Mouse (Mus musculus) heart, embryonic 11.5 days (tissue): Measurements from ENCODE around the gene Gsx2. TPM values are rescaled to one million over a fixed set of nuclear protein-coding genes. Genes with fewer than 3 reads are reported as not detected.
A peak's percentile ranks its signal among the peaks of the same experiment; 100 is the strongest.

Experiments used
- ATAC-seq: fragments of 200-750 bp; cut with Nextera tagmentation; replicated peaks from 2 replicates; pipeline ENCODE4 v1.8.0; 2017; ENCODE audit warnings: moderate library complexity; ENCODE audit not compliant: insufficient number of reproducible peaks, low FRiP score, low TSS enrichment
- H3K27ac ChIP-seq: fragments of 300-500 bp; sonication (generic); 2 replicates; pipeline ENCODE4 v1.5.1; 2014; ENCODE audit warnings: mild to moderate bottlenecking, low read depth, low read length
- H3K27me3 ChIP-seq: fragments of 300-500 bp; sonication (generic); 2 replicates; pipeline ENCODE4 v1.6.1; 2014; ENCODE audit warnings: mild to moderate bottlenecking, low read length, mixed read lengths; ENCODE audit not compliant: control insufficient read depth, insufficient read depth
- H3K36me3 ChIP-seq: fragments of 300-500 bp; sonication (generic); 2 replicates; pipeline ENCODE4 v1.6.1; 2014; ENCODE audit warnings: mild to moderate bottlenecking, low read length, moderate library complexity, mixed read lengths; ENCODE audit not compliant: control insufficient read depth, insufficient read depth
- H3K4me1 ChIP-seq: fragments of 300-500 bp; sonication (generic); 2 replicates; pipeline ENCODE4 v1.6.1; 2014; ENCODE audit warnings: low read length; ENCODE audit not compliant: control insufficient read depth, insufficient read depth
- H3K4me2 ChIP-seq: fragments of 300-500 bp; sonication (generic); 2 replicates; pipeline ENCODE4 v1.6.1; 2014; ENCODE audit warnings: mild to moderate bottlenecking, moderate library complexity
- H3K4me3 ChIP-seq: fragments of 300-500 bp; sonication (generic); 2 replicates; pipeline ENCODE4 v1.5.1; 2014; ENCODE audit warnings: low read depth, low read length
- H3K9ac ChIP-seq: fragments of 300-500 bp; sonication (generic); 2 replicates; pipeline ENCODE4 v1.6.1; 2014; ENCODE audit warnings: mild to moderate bottlenecking, low read depth, low read length, moderate library complexity
- H3K9me3 ChIP-seq: fragments of 300-500 bp; sonication (generic); replicated peaks from 2 replicates; pipeline ENCODE4 v1.6.1; 2016; ENCODE audit warnings: low read length; ENCODE audit not compliant: control insufficient read depth
- WGBS: fragments of 180-500 bp; shearing (Covaris S2); extraction: QIAGEN DNeasy Blood & Tissue Kit; methylation state at CpG from one replicate; pipeline ENCODE4 v1.1.7; 2014; ENCODE audit not compliant: insufficient replicate concordance; 5-methylcytosine and 5-hydroxymethylcytosine counted together
- polyA plus RNA-seq: library from polyadenylated mRNA; unstranded; fragments of >200 nt; fragmentation: Nextera tagmentation; extraction: Ambion mirVana; gene quantifications from 2 replicates; pipeline ENCODE4 v1.2.1, GENCODE M21; 2014

Gsx2 gene
- polyA plus RNA-seq, 1 experiment from 2014 or later, result not detected

GRCm38 (mm10) chr5:75083061-75083460 is 7.7 kb downstream of the Gsx2 start:
- peaks cover 90% of the 10 kb centered on the region for H3K27me3 ChIP-seq
- no peak for ATAC-seq
- no peak overlapping the region for H3K9ac ChIP-seq
- no peaks in the 10 kb centered on the region for H3K36me3 ChIP-seq
- WGBS, result under 1% methylated on average over 14 of the region's 14 CpGs
- no peak overlapping the region for H3K4me2 ChIP-seq
- H3K4me1 ChIP-seq, result no peaks in the 10 kb centered on the region; the same call in 1 of the 2 replicates
- H3K9me3 ChIP-seq, result no peaks in the 10 kb centered on the region
- no peak overlapping the region; the same call in 1 of the 2 replicates for H3K4me3 ChIP-seq
- H3K27ac ChIP-seq, result no peak overlapping the region

DNA sequence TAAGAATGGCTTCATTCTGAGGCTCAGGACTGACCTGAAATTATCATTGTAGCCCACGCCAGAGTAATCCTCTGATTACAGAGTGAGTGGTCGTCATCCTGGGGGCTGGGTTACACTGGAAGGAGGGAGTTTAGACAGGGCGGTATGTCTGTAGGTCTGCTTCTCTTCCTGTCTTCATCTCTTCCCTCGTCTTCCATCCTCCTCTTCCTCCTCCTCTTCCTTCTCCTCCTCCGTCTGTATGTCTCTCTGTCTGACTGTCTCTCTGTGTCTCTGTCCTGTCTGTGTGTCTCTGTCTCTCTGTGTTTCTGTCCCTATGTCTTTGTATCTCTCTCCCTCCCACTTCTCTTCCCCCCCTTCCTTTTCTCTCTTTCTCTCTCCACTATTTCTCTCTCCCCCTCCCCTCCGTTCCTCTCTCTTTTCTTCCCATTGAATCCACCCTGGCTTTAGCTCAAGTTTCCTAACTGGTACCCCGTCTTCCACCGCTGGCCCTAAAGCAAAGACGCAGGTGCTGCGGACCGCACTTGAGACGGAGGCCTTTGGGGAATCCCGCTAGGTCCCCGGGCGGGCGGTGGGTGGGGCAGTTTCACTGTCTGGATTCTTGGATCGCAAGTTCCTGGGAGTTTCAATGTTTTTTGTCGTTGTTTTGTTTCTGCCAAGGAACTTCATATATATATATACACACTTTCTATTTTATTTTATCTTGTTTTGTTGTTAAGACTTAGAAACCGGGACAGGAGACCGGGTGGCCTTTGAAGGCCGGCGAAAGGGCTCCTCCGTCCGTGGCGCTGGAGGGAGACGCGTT is 8.4 kb downstream of the Gsx2 start:
- Histone ChIP-seq H3K4me2 (peak overlapping the region; percentile 1; the same call in 1 of the 2 replicates), H3K4me1 (no peaks in the 10 kb centered on the region; the same call in 1 of the 2 replicates), H3K9ac (no peak overlapping the region), H3K27me3 (peaks cover 84% of the 10 kb centered on the region), H3K4me3 (peak overlapping the region; percentile 10; the same call in 1 of the 2 replicates), H3K9me3 (no peaks in the 10 kb centered on the region), H3K27ac (no peak overlapping the region), H3K36me3 (no peaks in the 10 kb centered on the region)
- ATAC-seq, result no peak
- under 1% methylated on average over 27 of the region's 27 CpGs for WGBS

DNA sequence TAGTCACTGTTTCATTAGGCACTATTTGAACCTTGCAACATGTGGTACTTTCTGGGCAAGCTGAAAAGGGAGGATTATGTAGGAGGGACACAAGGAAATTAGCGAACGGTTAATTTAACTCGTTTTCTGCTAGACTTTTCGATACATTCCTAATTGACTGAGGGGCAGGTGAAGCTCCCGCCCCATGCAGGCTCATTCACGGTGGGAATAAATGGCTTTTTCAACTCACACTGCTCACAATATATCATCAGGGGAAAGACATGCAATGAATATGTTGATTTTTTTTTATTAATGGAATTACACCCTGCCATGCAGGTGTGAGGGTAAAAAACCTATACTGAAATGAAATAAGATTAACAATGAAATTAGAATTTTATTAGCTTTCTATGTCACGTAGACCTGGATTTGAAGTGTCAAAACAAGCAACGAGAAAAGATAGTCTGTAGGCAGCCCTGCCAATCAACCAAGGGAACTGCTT is 9.0 kb downstream of the Gsx2 start:
- no peak for ATAC-seq
- H3K4me2 ChIP-seq, result no peak overlapping the region
- WGBS, result 3% methylated on average over 8 of the region's 8 CpGs
- H3K9ac ChIP-seq, result no peak overlapping the region
- no peaks in the 10 kb centered on the region for H3K9me3 ChIP-seq
- H3K4me3 ChIP-seq, result no peak overlapping the region
- H3K36me3 ChIP-seq, result no peaks in the 10 kb centered on the region
- peaks cover 81% of the 10 kb centered on the region for H3K27me3 ChIP-seq
- H3K4me1 ChIP-seq, result no peaks in the 10 kb centered on the region; the same call in 1 of the 2 replicates
- H3K27ac ChIP-seq, result no peak overlapping the region

DNA sequence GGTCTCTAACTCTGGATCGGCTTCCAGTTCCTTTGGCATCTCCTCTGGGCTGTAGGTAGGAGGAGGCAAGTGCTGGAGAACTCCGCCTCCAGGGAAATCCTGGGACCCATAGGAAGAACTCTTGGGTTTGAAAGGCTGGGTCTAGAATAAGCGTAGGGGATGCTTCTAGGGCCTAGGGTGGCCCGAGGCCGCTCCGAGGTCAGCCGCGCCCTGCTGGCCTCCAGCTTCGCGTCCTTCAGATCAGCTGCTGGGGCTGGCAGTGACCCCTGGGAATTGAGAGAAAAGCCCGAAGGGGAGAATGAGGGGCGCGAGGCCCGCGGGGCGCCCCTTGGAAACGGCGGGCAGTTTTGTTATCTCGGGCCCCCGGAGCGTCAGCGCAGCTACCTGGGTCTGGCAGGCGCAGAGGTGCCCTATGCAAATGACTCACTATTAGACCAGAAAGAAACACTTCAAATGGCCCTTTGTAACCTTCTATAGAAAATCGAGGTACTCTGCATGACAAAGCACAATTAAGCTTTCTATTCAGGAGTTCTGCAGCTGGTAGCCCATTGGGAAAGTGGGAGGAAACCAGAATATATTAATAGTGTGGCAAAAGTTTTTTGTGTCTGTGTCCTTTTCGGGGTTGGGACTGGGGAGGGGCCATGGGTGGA is 9.6 kb downstream of the Gsx2 start:
- no peaks in the 10 kb centered on the region for H3K9me3 ChIP-seq
- H3K9ac ChIP-seq, result no peak overlapping the region
- H3K4me1 ChIP-seq, result no peaks in the 10 kb centered on the region; the same call in 1 of the 2 replicates
- H3K27ac ChIP-seq, result no peak overlapping the region
- H3K4me2 ChIP-seq, result no peak overlapping the region
- 2% methylated on average over 25 of the region's 25 CpGs for WGBS
- no peaks in the 10 kb centered on the region for H3K36me3 ChIP-seq
- H3K27me3 ChIP-seq, result peaks cover 76% of the 10 kb centered on the region
- no peak overlapping the region for H3K4me3 ChIP-seq
- no peak for ATAC-seq

GRCm38 (mm10) chr5:75085521-75085875 is 10.1 kb downstream of the Gsx2 start:
- Histone ChIP-seq H3K9ac (no peak overlapping the region), H3K4me2 (no peak overlapping the region), H3K4me3 (no peak overlapping the region), H3K9me3 (no peaks in the 10 kb centered on the region), H3K36me3 (no peaks in the 10 kb centered on the region), H3K27me3 (peaks cover 71% of the 10 kb centered on the region), H3K4me1 (no peaks in the 10 kb centered on the region; the same call in 1 of the 2 replicates), H3K27ac (no peak overlapping the region)
- no peak for ATAC-seq
- 3% methylated on average over 17 of the region's 17 CpGs for WGBS

GRCm38 (mm10) chr5:75085906-75086305 is 10.5 kb downstream of the Gsx2 start:
- no peaks in the 10 kb centered on the region for H3K36me3 ChIP-seq
- 11% methylated on average over 4 of the region's 4 CpGs for whole genome bisulfite sequencing
- no peaks in the 10 kb centered on the region; the same call in 1 of the 2 replicates for H3K4me1 ChIP-seq
- no peak overlapping the region for H3K4me2 ChIP-seq
- no peak overlapping the region for H3K27ac ChIP-seq
- H3K27me3 ChIP-seq, result peaks cover 67% of the 10 kb centered on the region
- H3K9me3 ChIP-seq, result no peaks in the 10 kb centered on the region
- ATAC-seq, result no peak
- no peak overlapping the region for H3K4me3 ChIP-seq
- H3K9ac ChIP-seq, result no peak overlapping the region

GRCm38 (mm10) chr5:75106511-75106910 is 31.1 kb downstream of the Gsx2 start:
- no peaks in the 10 kb centered on the region for H3K4me1 ChIP-seq
- no peaks in the 10 kb centered on the region for H3K9me3 ChIP-seq
- no peak overlapping the region for H3K9ac ChIP-seq
- no peak overlapping the region for H3K4me2 ChIP-seq
- H3K27ac ChIP-seq, result no peak overlapping the region
- H3K4me3 ChIP-seq, result no peak overlapping the region
- peaks cover 2% of the 10 kb centered on the region; the same call in 1 of the 2 replicates for H3K27me3 ChIP-seq
- no peaks in the 10 kb centered on the region for H3K36me3 ChIP-seq
- 70% methylated on average over 3 of the region's 3 CpGs for WGBS
- no peak for ATAC-seq

DNA sequence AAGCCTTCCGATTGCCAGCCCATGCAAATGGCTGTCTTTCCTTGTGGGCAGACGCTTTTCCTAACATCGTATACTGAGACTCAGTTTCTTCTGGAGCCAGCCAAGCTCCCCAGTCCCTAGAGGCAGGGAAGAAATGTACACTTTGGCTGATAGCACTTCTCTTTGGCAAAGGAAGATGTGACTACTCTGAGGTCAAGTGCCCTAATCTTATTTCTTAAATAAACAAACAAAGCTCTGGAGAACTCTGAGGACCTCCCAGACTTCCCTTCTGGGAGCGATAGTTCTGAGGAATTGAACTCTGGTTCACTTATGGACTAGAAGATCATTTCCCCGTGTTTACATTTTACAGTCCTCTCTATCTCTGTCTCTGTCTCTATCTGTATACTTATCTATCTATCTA is 34.0 kb downstream of the Gsx2 start:
- ATAC-seq, result no peak
- WGBS, result 24% methylated on average over 5 of the region's 5 CpGs
- Histone ChIP-seq H3K9ac (no peak overlapping the region), H3K27ac (no peak overlapping the region), H3K9me3 (no peaks in the 10 kb centered on the region), H3K4me2 (no peak overlapping the region), H3K36me3 (no peaks in the 10 kb centered on the region), H3K4me3 (no peak overlapping the region), H3K27me3 (no peaks in the 10 kb centered on the region), H3K4me1 (no peaks in the 10 kb centered on the region)
